In the genomic region with DNA sequence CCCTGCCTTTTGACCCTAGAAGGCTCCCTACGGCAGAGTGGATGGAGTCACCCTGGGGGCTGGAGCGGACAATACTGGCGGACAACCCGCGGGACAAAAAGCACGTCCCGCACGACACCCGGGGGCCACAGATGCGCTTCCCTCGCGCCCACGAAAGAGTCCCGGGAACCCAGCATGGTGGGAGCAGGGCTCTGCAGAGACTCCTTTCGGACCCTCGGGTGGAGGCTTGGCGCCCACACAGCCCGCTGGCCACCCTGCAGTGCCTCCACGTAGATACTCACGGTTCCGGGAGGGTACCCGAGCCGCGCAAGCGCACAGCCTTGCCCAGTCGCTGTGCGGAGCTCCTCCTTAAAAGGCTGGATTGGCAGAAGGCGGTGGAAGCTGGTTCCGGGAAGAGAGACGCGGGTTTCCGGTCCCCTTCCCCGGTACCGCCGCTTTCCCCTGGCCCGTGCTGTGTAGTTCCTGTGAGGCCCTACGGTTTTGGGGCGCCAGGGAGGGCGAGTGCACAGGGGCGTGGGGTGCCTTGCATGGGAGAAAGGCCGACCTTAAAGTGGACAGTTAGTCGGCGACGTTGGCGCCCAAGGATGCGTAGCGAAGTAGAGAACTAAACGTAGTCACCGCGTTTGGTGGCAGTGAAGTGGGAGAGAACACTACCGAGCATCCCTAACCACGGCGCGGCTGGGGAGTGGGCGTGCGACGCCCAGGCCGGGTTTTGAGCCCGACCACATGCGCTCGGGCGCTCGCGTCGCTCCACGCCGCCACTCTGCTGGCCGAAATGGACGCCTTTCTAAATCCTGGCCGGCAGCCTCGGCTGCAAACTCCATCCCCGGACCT, we compare ENCODE assay signal across 8 mouse cellular contexts. TPM values are rescaled to one million over a fixed set of nuclear protein-coding genes. Genes with fewer than 3 reads are reported as not detected.
DNase-seq lines count a peak whose midpoint lies in the region; ATAC-seq lines count a peak whose summit lies in the region.

A gene (minus strand): TSS at position 362 of the 834 bp plus-strand sequence.

- peak; percentile 68 for DNase-seq in c-Kit-negative CD71-positive TER-119-positive erythroid progenitor cells, embryonic 14.5 days (ENCODE audit: low read depth, low spot score)
- DNase-seq in forebrain, embryonic 10.5 days (ENCODE audit: extremely low spot score, low spot score): peak; percentile 91
- peak; percentile 92 to 96 for DNase-seq in kidney, postnatal 25 days
- peak; percentile 94 for DNase-seq in telencephalon, adult 2 months (ENCODE audit: low read depth, low spot score)

- peaks cover 24% of the 10 kb centered on the region for H3K36me3 ChIP-seq in forebrain, embryonic 10.5 days (replicated peaks)
- H3K36me3 ChIP-seq in heart, embryonic 15.5 days: no peaks in the 10 kb centered on the region
- H3K36me3 ChIP-seq in liver, embryonic 15.5 days (replicated peaks): no peaks in the 10 kb centered on the region; the same call in 1 of the 2 replicates
- H3K36me3 ChIP-seq in neural tube, embryonic 12.5 days: peaks cover 3% of the 10 kb centered on the region; the same call in 1 of the 2 replicates

- H3K4me2 ChIP-seq in heart, embryonic 15.5 days: peak within 1 kb of the TSS; percentile 93
- H3K4me2 ChIP-seq in liver, embryonic 15.5 days: peak within 1 kb of the TSS; percentile 98
- peak within 1 kb of the TSS; percentile 68 for H3K4me2 ChIP-seq in neural tube, embryonic 12.5 days (replicated peaks)

- peaks cover 35% of the 10 kb centered on the region for H3K4me1 ChIP-seq in forebrain, embryonic 10.5 days
- H3K4me1 ChIP-seq in heart, embryonic 15.5 days (replicated peaks): peaks cover 25% of the 10 kb centered on the region
- H3K4me1 ChIP-seq in liver, embryonic 15.5 days (replicated peaks): peaks cover 22% of the 10 kb centered on the region
- H3K4me1 ChIP-seq in neural tube, embryonic 12.5 days: peaks cover 8% of the 10 kb centered on the region; the same call in 1 of the 2 replicates

- no peaks in the 10 kb centered on the region for H3K27me3 ChIP-seq in forebrain, embryonic 10.5 days (ENCODE audit: poor library complexity, severe bottlenecking)
- H3K27me3 ChIP-seq in heart, embryonic 15.5 days: no peaks in the 10 kb centered on the region
- H3K27me3 ChIP-seq in liver, embryonic 15.5 days: no peaks in the 10 kb centered on the region
- H3K27me3 ChIP-seq in neural tube, embryonic 12.5 days (replicated peaks): no peaks in the 10 kb centered on the region

- H3K9me3 ChIP-seq in forebrain, embryonic 10.5 days: no peaks in the 10 kb centered on the region
- no peaks in the 10 kb centered on the region for H3K9me3 ChIP-seq in heart, embryonic 15.5 days (replicated peaks)
- no peaks in the 10 kb centered on the region for H3K9me3 ChIP-seq in liver, embryonic 15.5 days (replicated peaks)
- H3K9me3 ChIP-seq in neural tube, embryonic 12.5 days: no peaks in the 10 kb centered on the region

- H3K9ac ChIP-seq in heart, embryonic 15.5 days: peak within 1 kb of the TSS; percentile 85
- peak within 1 kb of the TSS; percentile 87 for H3K9ac ChIP-seq in liver, embryonic 15.5 days
- peak within 1 kb of the TSS; percentile 86 for H3K9ac ChIP-seq in neural tube, embryonic 12.5 days

- H3K4me3 ChIP-seq in forebrain, embryonic 10.5 days: peak within 1 kb of the TSS; percentile 75
- peak within 1 kb of the TSS; percentile 91 for H3K4me3 ChIP-seq in heart, embryonic 15.5 days
- peak within 1 kb of the TSS; percentile 91 for H3K4me3 ChIP-seq in liver, embryonic 15.5 days (replicated peaks)
- H3K4me3 ChIP-seq in neural tube, embryonic 12.5 days: peak within 1 kb of the TSS; percentile 72

- under 1% methylated on average over 72 of the region's 72 CpGs for WGBS in forebrain, embryonic 10.5 days
- under 1% methylated on average over 72 of the region's 72 CpGs for WGBS in heart, embryonic 15.5 days
- WGBS in liver, embryonic 15.5 days (ENCODE audit: insufficient replicate concordance): under 1% methylated on average over 72 of the region's 72 CpGs
- under 1% methylated on average over 72 of the region's 72 CpGs for WGBS in neural tube, embryonic 12.5 days

- peak; percentile 84 for ATAC-seq in CD4-positive, CD25-positive, alpha-beta regulatory T cell, adult 4 months
- peak; percentile 93 for ATAC-seq in heart, embryonic 15.5 days (replicated peaks; ENCODE audit: insufficient number of reproducible peaks, insufficient read depth, low FRiP score, low read depth)
- peak; percentile 90 for ATAC-seq in liver, embryonic 15.5 days (ENCODE audit: insufficient read depth)
- peak; percentile 96 for ATAC-seq in neural tube, embryonic 12.5 days (ENCODE audit: low FRiP score, low read depth)

- H3K27ac ChIP-seq in forebrain, embryonic 10.5 days: peak within 1 kb of the TSS; percentile 97
- peak within 1 kb of the TSS; percentile 99 for H3K27ac ChIP-seq in heart, embryonic 15.5 days
- H3K27ac ChIP-seq in liver, embryonic 15.5 days (replicated peaks): peak within 1 kb of the TSS; percentile 94
- H3K27ac ChIP-seq in neural tube, embryonic 12.5 days: peak within 1 kb of the TSS; percentile 87

RNA-seq across cellular contexts. Expression of the gene that starts here (rescaled TPM):
- polyA plus RNA-seq in CD4-positive, CD25-positive, alpha-beta regulatory T cell, adult 4 months (2017; shearing (Covaris generic)): 10 to 100 TPM; 27.2 to 31.9 TPM
- 22.2 and 22.3 TPM in 2 replicates for polyA plus RNA-seq in forebrain, embryonic 10.5 days (2016; fragmentation: Nextera tagmentation; extraction: Ambion mirVana)
- 13.4 and 13.9 TPM in 2 replicates for polyA plus RNA-seq in heart, embryonic 15.5 days (2015; fragmentation: Nextera tagmentation; extraction: Ambion mirVana)
- polyA plus RNA-seq in liver, embryonic 15.5 days (2015; fragmentation: Nextera tagmentation; extraction: Ambion mirVana): 6.4 and 6.6 TPM in 2 replicates
- polyA plus RNA-seq in neural tube, embryonic 12.5 days (2016; fragmentation: Nextera tagmentation; extraction: Ambion mirVana): 17.1 and 18.5 TPM in 2 replicates

Comparison
In these comparisons a context has a peak if more than half of its experiments do, and no peak if none do; other contexts are left out.
1. Peak in every context shown above with its lines: DNase-seq, ATAC-seq, H3K4me3 ChIP-seq and H3K27ac ChIP-seq.